Mouse (Mus musculus) heart, adult 11 months (tissue): ENCODE measurements around the gene Nphs1.
"Not testable (repeated sequence)": the region's sequence is repeated elsewhere in the genome, so short reads cannot be mapped to it uniquely, and the experiment has no call there.

Experiments
- DNase-seq: peaks from one replicate; pipeline ENCODE4 v3.0.0; 2022

Nphs1 gene

DNA sequence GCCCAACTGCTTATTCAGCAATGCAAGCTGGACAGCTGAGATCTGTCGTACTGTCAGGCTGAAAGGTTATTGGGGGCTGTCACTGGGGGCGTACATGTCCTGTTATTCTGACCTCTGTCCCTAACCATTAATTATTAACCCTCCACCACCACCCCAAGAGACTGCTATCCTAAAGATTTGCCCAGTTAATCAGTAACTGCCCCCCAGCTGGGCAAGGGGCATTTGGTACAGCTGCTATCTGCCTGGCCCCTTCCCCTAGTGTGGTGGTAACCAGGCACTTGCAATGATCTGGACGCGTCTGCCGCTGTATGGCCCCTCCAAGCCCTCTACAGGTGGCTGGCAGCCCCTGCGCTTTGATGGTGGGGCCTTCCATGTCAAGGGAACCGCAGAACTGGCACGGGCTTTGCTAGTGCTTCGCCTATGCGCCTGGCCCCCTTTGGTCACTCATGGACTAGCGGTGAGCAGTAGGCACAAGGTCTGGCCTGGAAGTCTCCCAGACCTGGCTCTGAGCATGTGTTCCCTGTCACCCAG is 35.4 kb downstream of the Nphs1 start, which contains the start of gene Prodh2:
TSS of gene Prodh2 (plus strand) at position 222 of the 531 bp plus-strand sequence.
- no peak for DNase-seq

DNA sequence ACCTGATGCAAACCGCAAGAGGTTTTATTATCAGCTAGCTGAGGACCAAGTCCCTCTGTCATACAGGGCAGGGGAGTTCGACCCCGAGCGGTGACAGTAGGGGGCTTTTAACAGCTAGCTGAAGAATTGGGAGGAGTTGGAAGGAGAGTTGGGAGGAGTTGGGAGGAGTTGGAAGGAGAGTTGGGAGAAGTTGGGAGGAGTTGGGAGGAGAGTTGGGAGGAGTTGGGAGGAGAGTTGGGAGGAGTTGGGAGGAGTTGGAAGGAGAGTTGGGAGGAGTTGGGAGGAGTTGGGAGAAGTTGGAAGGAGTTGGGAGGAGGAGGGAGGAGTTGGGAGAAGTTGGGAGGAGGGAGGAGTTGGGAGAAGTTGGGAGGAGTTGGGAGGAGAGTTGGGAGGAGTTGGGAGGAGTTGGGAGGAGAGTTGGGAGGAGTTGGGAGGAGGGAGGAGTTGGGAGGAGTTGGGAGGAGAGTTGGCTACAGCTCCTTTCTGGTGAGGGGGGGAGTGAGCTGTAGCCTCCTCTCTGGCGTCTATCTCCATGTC is 37.5 kb downstream of the Nphs1 start:
- not testable (repeated sequence) for DNase-seq

DNA sequence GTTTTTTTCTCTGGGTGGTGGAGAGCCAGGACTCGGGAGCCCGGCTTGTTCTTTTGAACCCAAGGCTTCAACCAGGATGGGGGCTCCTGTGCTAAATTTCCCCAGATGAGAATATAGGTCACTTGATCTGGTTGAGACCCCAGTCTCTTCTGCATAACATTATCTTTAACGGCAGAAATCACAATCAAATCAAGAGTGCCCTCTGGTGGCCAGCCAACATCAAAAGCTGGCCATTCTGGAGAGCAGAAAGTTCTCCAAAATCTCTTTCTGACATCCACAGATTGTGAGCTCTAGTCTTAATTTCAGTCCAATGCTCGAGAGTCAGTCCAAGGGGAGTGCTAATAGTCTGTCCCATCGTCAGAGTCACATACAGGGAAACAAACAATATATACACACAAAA is 43.0 kb downstream of the Nphs1 start:
- DNase-seq: not testable (repeated sequence)

DNA sequence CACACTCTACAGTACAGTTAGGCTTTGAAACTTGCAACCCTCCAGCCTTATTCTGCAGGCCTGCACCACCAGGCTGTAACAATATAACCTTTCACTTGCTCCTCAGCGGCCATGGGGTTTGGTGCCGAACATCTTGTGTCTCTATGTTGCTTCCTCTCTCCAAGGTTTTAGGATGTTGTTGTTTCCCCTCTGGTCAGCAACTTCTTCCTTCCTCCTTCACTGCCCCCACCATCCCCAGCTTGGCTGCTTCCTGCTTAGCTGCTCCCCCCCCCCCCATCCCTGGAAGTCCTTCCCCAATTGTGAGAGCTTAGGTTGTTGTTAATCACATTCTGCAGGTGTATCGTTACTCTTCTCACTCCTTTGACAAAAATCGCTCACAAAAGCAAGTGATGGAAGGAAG is 49.9 kb downstream of the Nphs1 start:
- peak; percentile 92 for DNase-seq

DNA sequence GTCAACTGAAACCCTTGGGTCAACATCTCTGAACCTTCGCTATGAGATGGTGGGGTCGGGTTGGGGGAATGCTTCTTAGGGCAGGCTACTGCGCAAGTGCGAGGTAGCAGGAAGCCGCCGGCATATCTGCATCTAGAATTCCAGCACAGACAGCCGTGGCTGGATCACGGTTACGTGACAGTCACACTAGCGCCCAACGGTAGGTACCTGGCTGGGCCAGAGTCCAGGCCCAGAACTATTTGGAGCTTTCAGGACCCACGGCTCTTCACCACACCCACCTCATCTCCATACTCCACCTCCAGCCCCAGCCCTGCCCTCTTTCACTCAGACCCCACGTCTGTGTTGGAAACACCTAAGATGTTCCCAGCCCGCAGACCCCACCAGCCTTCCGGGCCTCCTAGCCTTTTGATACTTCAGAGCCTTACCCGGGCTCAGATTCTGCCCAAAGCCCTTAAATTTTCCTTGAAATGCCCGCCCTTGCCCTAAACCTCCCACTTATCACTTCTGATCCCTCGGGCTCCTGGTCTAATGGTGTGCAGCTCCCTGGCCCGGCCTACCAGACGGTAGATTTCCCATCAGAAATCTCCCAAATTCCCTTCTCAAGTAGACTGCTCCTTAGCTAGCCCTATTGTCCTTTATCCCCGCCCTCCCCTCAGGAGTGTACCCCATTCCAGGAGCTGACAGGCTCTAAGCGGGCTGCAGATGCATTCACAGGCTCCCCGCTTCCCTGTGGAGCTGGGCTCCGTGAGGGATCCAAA is 57.1 kb downstream of the Nphs1 start:
- no peak for DNase-seq

DNA sequence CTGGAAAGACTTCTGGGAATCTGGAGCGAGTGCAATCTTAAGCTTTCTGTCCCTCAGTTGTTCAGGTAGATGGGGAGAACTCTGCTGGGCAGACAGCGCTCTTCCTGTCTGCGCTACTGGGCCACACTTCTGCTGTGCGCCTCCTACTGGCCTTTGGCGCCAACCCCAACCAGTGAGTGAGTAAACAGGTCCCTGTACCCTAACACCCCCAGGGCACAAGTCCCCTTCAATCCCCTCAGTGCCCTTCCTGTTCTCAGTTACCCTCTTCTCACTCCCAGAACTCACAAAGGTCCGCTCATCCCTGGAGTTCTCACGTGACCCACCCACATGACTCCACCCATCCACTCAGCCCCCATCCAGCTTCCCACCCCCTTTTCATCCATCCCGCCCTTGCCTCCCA is 60.2 kb downstream of the Nphs1 start:
- no peak for DNase-seq

DNA sequence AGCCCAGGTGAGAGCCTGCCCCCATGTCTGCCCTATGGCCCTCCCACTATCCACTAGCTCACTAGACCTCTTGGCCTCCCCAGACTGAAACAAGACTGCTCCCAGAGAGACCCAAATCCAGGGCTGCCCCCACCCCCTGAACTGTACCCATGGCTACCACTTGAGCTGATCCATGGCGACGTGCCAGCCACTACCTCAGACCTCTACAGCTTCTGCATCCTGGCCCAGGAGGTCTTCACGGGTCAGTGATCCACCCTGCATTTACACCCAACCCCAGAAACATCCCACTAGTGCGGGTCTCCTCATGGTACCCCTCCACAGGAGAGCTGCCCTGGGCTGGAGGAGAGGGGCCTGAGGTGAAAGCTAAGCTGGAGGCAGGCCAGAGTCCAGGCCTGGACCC is 62.3 kb downstream of the Nphs1 start:
- no peak for DNase-seq

DNA sequence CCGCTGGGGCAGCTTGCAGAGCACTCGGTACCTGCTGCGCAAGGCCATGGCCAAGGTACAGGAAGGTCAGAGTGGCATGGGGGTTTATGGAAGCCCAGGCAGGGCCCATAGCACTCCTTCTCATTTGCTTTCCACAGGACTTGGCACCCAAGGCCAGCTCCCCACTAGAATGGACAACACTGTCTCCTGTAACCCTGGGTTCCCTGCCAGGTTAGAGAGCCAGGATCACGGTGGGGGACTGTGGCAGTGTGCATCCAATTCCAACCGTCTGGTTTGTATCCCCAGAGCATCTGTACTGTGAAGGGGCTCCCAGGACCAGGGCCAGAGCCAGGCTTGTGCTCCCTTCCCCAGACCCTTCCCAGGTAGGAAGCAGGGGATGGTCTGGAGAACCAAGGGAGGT is 62.7 kb downstream of the Nphs1 start:
- no peak for DNase-seq

DNA sequence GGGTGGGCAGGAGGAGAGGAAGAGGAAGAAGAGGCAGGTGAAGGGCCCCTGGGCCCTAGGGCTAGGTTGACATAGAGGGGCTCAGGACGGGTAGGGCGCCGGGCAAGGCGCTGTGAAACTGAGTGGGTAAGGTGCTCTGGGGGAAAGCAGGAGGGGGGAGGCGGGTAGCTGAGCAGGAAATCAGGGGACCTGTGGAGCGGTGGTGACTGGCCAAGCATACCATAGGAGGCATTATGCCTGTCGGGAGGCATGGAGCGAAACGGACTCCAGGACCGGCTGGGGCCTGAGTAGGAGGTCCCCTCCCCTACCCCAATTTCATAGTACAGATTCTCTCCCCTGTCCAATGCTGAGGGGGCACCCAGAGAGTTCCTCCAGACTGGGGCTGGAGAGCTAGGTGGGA is 64.8 kb downstream of the Nphs1 start:
- DNase-seq: no peak

DNA sequence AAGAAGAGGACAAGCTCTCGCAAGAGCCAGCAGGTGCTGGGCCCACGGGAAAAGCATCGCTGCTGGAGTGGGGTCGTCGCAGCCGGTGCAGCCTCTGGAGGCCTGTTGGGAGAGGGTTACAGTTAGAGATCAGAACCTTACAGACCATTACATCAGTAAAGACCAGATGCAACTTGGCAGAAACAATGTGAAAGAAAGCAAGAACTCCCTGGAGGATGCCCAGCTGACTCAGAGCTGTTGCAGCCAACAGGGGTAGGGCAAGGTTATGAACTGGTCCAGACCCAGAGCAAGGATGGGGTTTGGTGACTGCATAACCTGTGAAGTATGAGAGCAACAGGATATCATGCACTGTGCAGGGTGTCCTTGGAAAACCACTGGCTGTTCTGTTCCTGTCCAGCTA is 66.4 kb downstream of the Nphs1 start:
- no peak for DNase-seq

DNA sequence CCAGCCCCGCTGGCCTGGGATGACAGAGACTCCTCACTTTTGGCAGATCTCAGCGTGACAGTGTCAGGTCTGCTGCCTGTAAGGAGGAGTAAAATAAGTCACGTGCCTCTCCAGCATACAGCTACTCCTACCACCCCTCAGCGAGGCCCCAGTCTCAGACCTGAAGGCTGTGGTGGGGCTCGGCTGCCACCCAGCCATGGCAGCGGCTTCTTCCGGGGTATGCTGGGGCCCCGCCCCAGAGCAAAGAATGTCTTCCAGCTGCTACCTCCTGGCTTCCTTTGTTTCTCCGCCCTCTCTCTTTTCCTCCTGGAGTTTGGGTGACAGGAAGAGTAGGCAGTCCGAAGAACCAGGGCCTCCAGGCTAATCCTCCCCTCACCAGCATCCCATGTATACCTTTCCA is 67.8 kb downstream of the Nphs1 start:
- peak; percentile 89 for DNase-seq

DNA sequence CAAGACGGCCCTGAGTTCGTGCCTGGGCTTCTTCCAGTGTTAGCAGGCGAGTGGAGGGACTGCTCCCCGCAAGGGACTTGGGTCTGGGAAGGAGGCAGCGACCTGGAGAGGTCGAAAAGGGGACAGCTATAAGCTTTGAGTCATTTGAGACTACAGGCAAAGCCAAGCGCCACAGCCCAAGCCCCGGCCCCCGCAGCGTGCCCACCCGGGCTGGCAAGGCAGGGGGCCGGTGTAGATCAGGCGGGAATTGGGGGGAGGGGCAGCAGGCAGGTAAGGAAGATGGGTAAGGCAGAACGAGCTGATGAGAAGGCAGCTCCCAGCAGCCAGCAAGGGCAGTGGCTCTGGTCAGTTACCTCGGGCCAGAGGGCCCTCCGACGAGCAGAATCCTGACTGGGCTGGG is 68.3 kb downstream of the Nphs1 start:
- DNase-seq: no peak

DNA sequence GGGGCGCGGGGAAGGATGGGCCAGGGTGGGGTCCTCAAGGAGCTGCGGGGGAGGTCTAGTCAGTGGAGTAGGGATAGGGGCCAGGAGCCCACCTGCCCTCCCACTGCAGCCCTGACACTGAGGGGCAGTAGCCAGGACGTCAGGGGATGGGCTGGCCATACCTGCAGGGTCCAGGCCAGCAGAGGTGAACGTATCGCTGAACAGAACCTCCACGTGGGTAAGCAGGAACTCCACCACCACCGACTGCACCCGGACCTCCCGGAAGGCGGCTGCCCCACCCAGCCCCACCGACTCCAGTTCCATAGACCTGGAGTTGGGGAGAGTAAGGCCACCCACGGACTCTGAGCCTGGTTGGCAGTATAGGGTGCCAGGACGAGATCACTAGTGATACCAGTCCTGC is 68.9 kb downstream of the Nphs1 start:
- no peak for DNase-seq

DNA sequence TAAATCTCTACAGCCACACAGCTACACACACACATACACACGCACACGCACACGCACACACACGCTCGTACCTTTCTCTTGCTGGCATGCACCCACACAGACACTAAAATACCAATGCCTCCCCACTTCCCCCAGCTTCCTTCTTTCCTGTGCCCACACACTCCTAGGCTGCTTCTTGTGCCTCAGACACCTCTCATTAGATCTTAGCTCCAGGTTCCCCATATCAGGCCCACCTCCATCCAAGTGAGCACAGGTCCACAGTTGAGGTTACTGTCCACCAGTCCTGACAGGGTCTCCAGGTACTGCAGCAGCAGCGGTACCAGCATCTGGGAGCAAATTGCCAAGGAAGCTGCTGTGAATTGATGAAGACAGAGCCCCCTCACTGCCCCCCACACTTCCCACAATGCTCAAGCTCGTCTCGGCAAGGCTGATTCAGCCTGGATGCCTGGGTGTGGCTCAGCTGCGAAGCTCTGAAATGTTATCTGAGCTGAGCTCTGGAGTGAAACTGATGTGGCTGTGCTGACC is 73.2 kb downstream of the Nphs1 start:
- DNase-seq: no peak

DNA sequence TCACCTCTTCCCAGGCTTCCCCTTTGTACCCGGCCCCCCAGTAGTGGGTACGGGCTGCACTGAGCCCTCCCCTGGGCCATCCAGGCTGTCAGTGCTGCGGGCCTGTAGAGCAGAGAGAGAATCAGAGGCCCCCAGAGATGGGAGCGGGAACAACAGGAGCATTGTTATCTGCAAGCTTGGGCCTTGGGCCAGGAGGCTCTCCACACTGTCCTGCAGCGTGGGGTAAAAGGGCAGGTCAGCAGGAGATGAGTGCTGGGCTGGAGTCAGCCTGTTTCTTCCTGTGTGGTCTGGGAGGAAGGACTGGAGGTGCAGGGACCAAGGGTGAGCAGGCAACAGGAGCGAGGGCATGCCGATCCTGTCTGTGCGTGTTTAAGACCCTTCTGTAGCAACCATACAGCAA is 74.8 kb downstream of the Nphs1 start:
- peak; percentile 94 for DNase-seq

DNA sequence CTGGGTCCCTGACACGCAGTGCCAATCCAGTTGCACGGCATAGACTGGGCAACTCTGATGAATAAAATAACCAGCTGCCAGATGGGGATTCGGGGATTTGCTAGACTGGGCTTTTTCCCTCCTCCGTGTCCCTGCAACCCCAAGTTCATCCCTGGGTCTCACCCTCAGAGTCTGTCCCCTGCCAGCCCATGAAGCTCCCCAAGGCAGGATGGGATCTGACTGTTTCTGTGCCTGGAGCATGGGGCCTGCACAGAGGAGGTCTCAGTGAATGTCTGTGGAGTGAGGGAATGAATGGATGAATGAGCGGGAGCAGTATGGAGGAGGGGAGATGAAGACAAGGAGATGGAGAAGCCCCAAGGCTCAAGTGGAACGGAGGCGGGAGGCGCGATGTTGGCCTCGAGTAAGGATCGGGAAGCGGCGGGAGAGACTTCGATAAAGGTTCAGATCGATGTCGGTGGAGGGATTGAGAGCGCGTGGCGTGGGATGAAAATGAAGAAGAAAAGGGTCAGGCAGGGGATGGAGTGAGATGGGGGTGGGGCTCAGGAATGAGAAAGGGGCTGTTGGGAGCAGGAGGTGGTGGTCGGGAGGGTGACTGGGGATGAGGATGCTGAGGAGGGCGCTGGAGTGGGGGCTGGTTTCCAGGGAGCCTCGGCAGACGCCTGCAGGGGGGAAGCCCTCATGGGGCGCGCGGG is 76.0 kb downstream of the Nphs1 start:
- DNase-seq: peak; percentile 90

DNA sequence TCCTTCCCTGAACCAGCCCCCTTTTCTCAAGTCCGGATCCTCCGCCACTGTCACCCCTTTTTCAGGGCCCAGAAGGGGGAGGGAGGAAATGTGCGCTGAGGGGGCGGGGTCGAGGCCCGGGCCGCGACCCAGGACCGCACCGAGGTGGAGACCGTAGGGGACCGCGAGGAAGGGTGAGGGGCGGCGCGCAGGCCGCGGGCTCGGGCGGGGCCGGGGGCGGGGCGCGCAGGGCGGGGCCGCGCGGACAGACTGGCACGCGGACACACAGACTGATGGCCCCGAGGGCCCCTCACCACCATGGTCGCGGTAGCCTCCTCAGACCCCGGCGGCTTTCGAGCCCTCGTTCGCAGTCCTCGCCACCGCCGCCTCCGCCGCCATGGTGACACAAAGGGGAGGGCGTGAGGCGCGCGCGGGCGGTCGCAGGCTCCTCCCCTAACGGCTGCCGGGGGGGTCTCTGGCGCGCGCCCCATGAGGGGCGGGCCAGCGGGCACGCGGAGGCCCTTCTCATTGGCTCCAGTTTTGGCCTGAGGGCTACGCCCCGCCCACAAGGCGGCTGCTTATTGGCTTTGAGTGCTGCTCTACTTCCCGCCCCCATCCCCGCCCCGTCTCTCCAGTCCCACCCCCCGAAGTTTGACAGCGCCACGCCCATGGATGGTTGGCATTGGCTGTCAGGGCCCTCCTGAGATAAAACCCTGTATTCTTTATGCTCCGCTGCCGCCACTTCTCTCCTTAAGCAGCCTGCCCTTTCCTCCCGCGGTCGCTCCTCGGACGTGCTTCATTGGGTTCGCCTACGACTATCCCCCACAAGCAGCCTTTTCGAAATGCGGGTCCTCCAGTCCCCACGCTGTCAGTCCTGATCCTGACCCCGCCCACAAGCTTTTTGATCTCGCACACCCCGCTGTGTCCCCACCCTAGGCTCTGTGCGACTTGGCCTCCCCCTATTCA is 76.8 kb downstream of the Nphs1 start, which contains the start of gene Arhgap33:
TSS of gene Arhgap33 (minus strand) at position 428 of the 945 bp plus-strand sequence.
- peak; percentile 99 for DNase-seq
